Mouse (Mus musculus) MEL (cell line): ENCODE measurements around the gene Pcif1. TPM values are rescaled to one million over a fixed set of nuclear protein-coding genes. Genes with fewer than 3 reads are reported as not detected.

ENCODE experiments used
- DNase-seq: peaks from one replicate; pipeline ENCODE4 v3.0.0; 2011; ENCODE audit warnings: low read depth, low spot score
- H3K27ac ChIP-seq: 2 replicates; pipeline ENCODE4 v1.5.1; 2012; ENCODE audit warnings: low read depth, mild to moderate bottlenecking, control low read depth, low read length, moderate library complexity; ENCODE audit not compliant: control insufficient read depth
- H3K27me3 ChIP-seq, 2 experiments: fragments of 150-350 bp in 1 of 2; sonication (generic) in 1 of 2; 2 replicates each; pipeline ENCODE4 v1.6.1; 2012; ENCODE audit warnings: low read length in 2 of 2, mild to moderate bottlenecking in 2 of 2, improper control_type of control experiment in 1 of 2, moderate library complexity in 1 of 2; ENCODE audit not compliant: insufficient read depth in 2 of 2, control insufficient read depth in 1 of 2
- H3K36me3 ChIP-seq, 2 experiments: 2 replicates each; pipeline ENCODE4 v1.6.1; 2012 to 2014; ENCODE audit warnings: low read length in 2 of 2, improper control_type of control experiment in 1 of 2, inconsistent platforms in 1 of 2, mild to moderate bottlenecking in 1 of 2; ENCODE audit not compliant: insufficient read depth in 2 of 2, control insufficient read depth in 1 of 2
- H3K4me1 ChIP-seq, 2 experiments: fragments of 150-350 bp in 1 of 2; sonication (generic) in 1 of 2; 2 replicates each; pipeline ENCODE4 v1.6.1; 2012; ENCODE audit warnings: low read length in 2 of 2, improper control_type of control experiment in 1 of 2, mild to moderate bottlenecking in 1 of 2; ENCODE audit not compliant: insufficient read depth in 2 of 2, control insufficient read depth in 1 of 2
- H3K4me3 ChIP-seq, 2 experiments: fragments of 150-350 bp in 1 of 2; sonication (generic) in 1 of 2; 2 replicates each; pipeline ENCODE4 v1.5.1; 2012; ENCODE audit warnings: low read depth in 2 of 2, low read length in 2 of 2, mild to moderate bottlenecking in 2 of 2, moderate library complexity in 2 of 2, control low read depth in 1 of 2, improper control_type of control experiment in 1 of 2; ENCODE audit not compliant: control insufficient read depth in 1 of 2, insufficient read depth in 1 of 2
- H3K79me2 ChIP-seq: 2 replicates; pipeline ENCODE4 v1.6.1; 2012; ENCODE audit warnings: mild to moderate bottlenecking, low read length, moderate library complexity; ENCODE audit not compliant: control insufficient read depth, poor library complexity, insufficient read depth
- H3K9ac ChIP-seq: 2 replicates; pipeline ENCODE4 v1.6.1; 2012; ENCODE audit warnings: low read depth, mild to moderate bottlenecking, control low read depth, low read length, moderate library complexity; ENCODE audit not compliant: control insufficient read depth, poor library complexity, severe bottlenecking
- H3K9me3 ChIP-seq: fragments of 150-350 bp; sonication (generic); replicated peaks from 2 replicates; pipeline ENCODE4 v1.6.1; 2012; ENCODE audit warnings: mild to moderate bottlenecking, low read length, improper control_type of control experiment, moderate library complexity; ENCODE audit not compliant: insufficient read depth
- CHD2 ChIP-seq: IDR thresholded peaks from 2 replicates; pipeline ENCODE4 v1.6.1; 2011; ENCODE audit warnings: low read length, improper control_type of control experiment
- ELF1 ChIP-seq: IDR thresholded peaks from 2 replicates; pipeline ENCODE4 v1.6.1; 2014; ENCODE audit warnings: low read depth, mild to moderate bottlenecking, inconsistent platforms, low read length, improper control_type of control experiment, moderate library complexity
- EP300 ChIP-seq, 2 experiments: IDR thresholded peaks; 2 replicates each; pipeline ENCODE4 v1.6.1; 2011; ENCODE audit warnings: improper control_type of control experiment in 2 of 2, low read length in 2 of 2, low read depth in 1 of 2, mild to moderate bottlenecking in 1 of 2
- ETS1 ChIP-seq: IDR thresholded peaks from 2 replicates; pipeline ENCODE4 v1.6.1; 2012; ENCODE audit warnings: low read depth, mild to moderate bottlenecking, inconsistent platforms, low read length, improper control_type of control experiment, moderate library complexity
- GATA1 ChIP-seq: IDR thresholded peaks from 2 replicates; pipeline ENCODE4 v1.6.1; 2011; ENCODE audit warnings: low read depth, low read length, improper control_type of control experiment
- HCFC1 ChIP-seq: IDR thresholded peaks from 2 replicates; pipeline ENCODE4 v1.6.1; 2012; ENCODE audit warnings: low read depth, mild to moderate bottlenecking, inconsistent platforms, low read length, improper control_type of control experiment, moderate library complexity
- KAT2A ChIP-seq: conservative IDR thresholded peaks from 2 replicates; pipeline ENCODE4 v1.6.1; 2012; ENCODE audit warnings: low read depth, low read length, improper control_type of control experiment, inconsistent platforms
- MAX ChIP-seq: IDR thresholded peaks from 2 replicates; pipeline ENCODE4 v1.6.1; 2011; ENCODE audit warnings: low read length, improper control_type of control experiment
- MXI1 ChIP-seq: IDR thresholded peaks from 2 replicates; pipeline ENCODE4 v1.6.1; 2011; ENCODE audit warnings: mild to moderate bottlenecking, low read depth, low read length, improper control_type of control experiment
- MYC ChIP-seq: IDR thresholded peaks from 2 replicates; pipeline ENCODE4 v1.6.1; 2011; ENCODE audit warnings: low read depth, mild to moderate bottlenecking, low read length, improper control_type of control experiment, moderate library complexity
- POLR2A ChIP-seq, 2 experiments: IDR thresholded peaks; 2 replicates each; pipeline ENCODE4 v1.6.1; 2011 to 2012; ENCODE audit warnings: low read length in 2 of 2, mild to moderate bottlenecking in 2 of 2, control low read depth in 1 of 2, improper control_type of control experiment in 1 of 2, low read depth in 1 of 2, moderate library complexity in 1 of 2; ENCODE audit not compliant: control insufficient read depth in 1 of 2, insufficient read depth in 1 of 2, poor library complexity in 1 of 2
- POLR2AphosphoS5 ChIP-seq: IDR thresholded peaks from 2 replicates; pipeline ENCODE4 v1.6.1; 2012; ENCODE audit warnings: low read depth, borderline replicate concordance, mild to moderate bottlenecking, inconsistent platforms, low read length, moderate library complexity, mixed read lengths
- RCOR1 ChIP-seq: IDR thresholded peaks from 2 replicates; pipeline ENCODE4 v1.6.1; 2012; ENCODE audit warnings: low read depth, mild to moderate bottlenecking, inconsistent platforms, low read length, improper control_type of control experiment
- SIN3A ChIP-seq: IDR thresholded peaks from 2 replicates; pipeline ENCODE4 v1.6.1; 2012; ENCODE audit warnings: low read length, improper control_type of control experiment, inconsistent platforms
- SMC3 ChIP-seq: IDR thresholded peaks from 2 replicates; pipeline ENCODE4 v1.6.1; 2011; ENCODE audit warnings: low read depth, low read length, improper control_type of control experiment
- TAL1 ChIP-seq: IDR thresholded peaks from 2 replicates; pipeline ENCODE4 v1.6.1; 2012; ENCODE audit warnings: mild to moderate bottlenecking, inconsistent platforms, low read length, moderate library complexity, mixed read lengths
- TBP ChIP-seq: IDR thresholded peaks from 2 replicates; pipeline ENCODE4 v1.8.0; 2011; ENCODE audit warnings: low read depth, low read length, improper control_type of control experiment
- UBTF ChIP-seq: IDR thresholded peaks from 2 replicates; pipeline ENCODE4 v1.6.1; 2012; ENCODE audit warnings: low read depth, mild to moderate bottlenecking, inconsistent platforms, low read length, improper control_type of control experiment, moderate library complexity, borderline replicate concordance; ENCODE audit not compliant: insufficient read depth
- USF1 ChIP-seq: IDR thresholded peaks from 2 replicates; pipeline ENCODE4 v1.6.1; 2014; ENCODE audit warnings: low read depth, mild to moderate bottlenecking, inconsistent platforms, low read length, improper control_type of control experiment, moderate library complexity
- ZC3H11A ChIP-seq: IDR thresholded peaks from 2 replicates; pipeline ENCODE4 v1.6.1; 2012; ENCODE audit warnings: low read depth, mild to moderate bottlenecking, inconsistent platforms, low read length, improper control_type of control experiment
- ZKSCAN1 ChIP-seq: IDR thresholded peaks from 2 replicates; pipeline ENCODE4 v1.6.1; 2012; ENCODE audit warnings: low read depth, mild to moderate bottlenecking, inconsistent platforms, low read length, improper control_type of control experiment, moderate library complexity
- ZNF384 ChIP-seq: IDR thresholded peaks from 2 replicates; pipeline ENCODE4 v1.6.1; 2012; ENCODE audit warnings: low read depth, mild to moderate bottlenecking, inconsistent platforms, low read length, improper control_type of control experiment
- polyA plus RNA-seq, 2 experiments: library from polyadenylated mRNA; stranded (reverse) in 1 of 2; unstranded in 1 of 2; fragments of >175 nt in 1 of 2; fragments of >200 nt in 1 of 2; gene quantifications; 2 replicates each; pipeline versions ENCODE4 v1.2.1 to v1.2.4; 2012; ENCODE audit warnings: low replicate concordance in 2 of 2, low read depth in 1 of 2; ENCODE audit not compliant: insufficient read length in 2 of 2, insufficient read depth in 1 of 2, missing spikeins in 1 of 2
- total RNA-seq: library from RNA; depleted of rRNA; stranded (reverse); fragments of 300-350 nt; gene quantifications from 2 replicates; pipeline ENCODE4 v1.2.3, GENCODE M21; 2012

The Pcif1 gene
- total and polyA plus RNA-seq, 3 experiments: 46.8 to 118 TPM; not detected in 1

DNA sequence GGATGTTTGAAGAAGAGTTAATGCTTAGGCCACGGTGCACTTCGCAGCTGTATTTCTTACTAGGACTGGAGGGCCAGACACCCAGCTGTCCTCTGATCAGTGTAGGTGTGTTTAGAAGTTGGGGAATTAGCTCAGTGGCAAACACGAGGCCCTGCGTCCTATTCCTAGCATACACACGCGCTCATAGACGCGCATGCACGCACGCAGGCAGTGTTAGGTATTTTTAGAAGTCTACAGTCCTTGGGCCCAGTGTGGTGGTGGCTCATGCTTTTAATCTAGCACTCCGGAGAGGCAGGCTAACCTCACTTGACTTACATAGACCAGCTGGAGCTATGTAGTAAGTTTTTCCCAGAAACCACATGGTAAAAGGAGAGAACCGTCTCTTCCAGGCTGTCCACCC, 33.0 kb downstream of the Pcif1 start (continued):
- TF ChIP-seq POLR2A (IDR thresholded peaks at IDR 0.05; ENCODE audit: control insufficient read depth in 1 of 2, insufficient read depth in 1 of 2, low read depth in 1 of 2, low read length in 2 of 2, poor library complexity in 1 of 2) (peak; percentile 16 to 38; a peak in 3 of 4 replicates), RCOR1 (no peak), SMC3 (no peak), ELF1 (no peak), KAT2A (no peak), SIN3A (no peak), ETS1 (no peak), TBP (no peak; the same call in 1 of the 2 replicates), MAX (peak; percentile 79), USF1 (no peak), EP300 (IDR thresholded peaks at IDR 0.05; ENCODE audit: low read depth in 1 of 2, low read length in 2 of 2) (no peak), UBTF (no peak), POLR2AphosphoS5 (no peak)

GRCm38 (mm10) chr2:164912749-164913427, 33.8 kb downstream of the Pcif1 start:
- H3K9me3 ChIP-seq: no peaks in the 10 kb centered on the region
- peak overlapping the region; percentile 82 for H3K9ac ChIP-seq
- DNase-seq: peak; percentile 74
- H3K4me1 ChIP-seq: peaks cover 8 to 21% of the 10 kb centered on the region in 2 experiments
- TF ChIP-seq TAL1 (peak; percentile 54), ZC3H11A (no peak), ZKSCAN1 (no peak), CHD2 (no peak), MAX (peak; percentile 24; the same call in 1 of the 2 replicates), MXI1 (peak; percentile 36; the same call in 1 of the 2 replicates), EP300 (IDR thresholded peaks at IDR 0.05; ENCODE audit: low read depth in 1 of 2, low read length in 2 of 2) (peak in 1 of 2 experiments; percentile 33; a peak in 3 of 4 replicates), GATA1 (peak; percentile 20; the same call in 1 of the 2 replicates), ZNF384 (peak; percentile 80), HCFC1 (no peak), MYC (0 out of 2 replicates have a peak, but pooled peaks have one; percentile 29)
- H3K4me3 ChIP-seq: peak overlapping the region; percentile 73 to 78
- H3K36me3 ChIP-seq: peaks cover 0 to 14% of the 10 kb centered on the region in 2 experiments; a peak in 3 of 4 replicates
- peaks cover 25% of the 10 kb centered on the region for H3K79me2 ChIP-seq
- H3K27ac ChIP-seq: peak overlapping the region; percentile 93
- no peaks in the 10 kb centered on the region for H3K27me3 ChIP-seq
